Mouse (Mus musculus) midbrain, postnatal 0 days (tissue): ENCODE data around the gene Gga1. TPM values are rescaled to one million over a fixed set of nuclear protein-coding genes. Genes with fewer than 3 reads are reported as not detected.
A peak's percentile ranks its signal among the peaks of the same experiment; 100 is the strongest.

Experiments
- ATAC-seq: fragments of 200-750 bp; cut with Nextera tagmentation; 2 replicates; pipeline ENCODE4 v1.8.0; 2017; ENCODE audit warnings: moderate number of reproducible peaks, mild to moderate bottlenecking, moderate TSS enrichment, moderate library complexity; ENCODE audit not compliant: low FRiP score
- DNase-seq: peaks from one replicate; pipeline ENCODE4 v3.0.0-alpha.2; 2015; ENCODE audit warnings: low spot score
- H3K27ac ChIP-seq: fragments of 300-500 bp; sonication (generic); 2 replicates; pipeline ENCODE4 v1.5.1; 2014; ENCODE audit warnings: low read depth, mild to moderate bottlenecking, low read length, mixed read lengths
- H3K27me3 ChIP-seq: fragments of 300-500 bp; sonication (generic); 2 replicates; pipeline ENCODE4 v1.6.1; 2014; ENCODE audit warnings: low read length, control low read depth, mixed read lengths; ENCODE audit not compliant: insufficient read depth
- H3K36me3 ChIP-seq: fragments of 300-500 bp; sonication (generic); 2 replicates; pipeline ENCODE4 v1.6.1; 2014; ENCODE audit warnings: low read length, control low read depth, mixed read lengths; ENCODE audit not compliant: insufficient read depth
- H3K4me1 ChIP-seq: fragments of 300-500 bp; sonication (generic); 2 replicates; pipeline ENCODE4 v1.6.1; 2014; ENCODE audit warnings: mild to moderate bottlenecking, control low read depth, antibody characterized with exemption, low read length, mixed read lengths; ENCODE audit not compliant: insufficient read depth
- H3K4me2 ChIP-seq: fragments of 300-500 bp; sonication (generic); 2 replicates; pipeline ENCODE4 v1.6.1; 2014; ENCODE audit warnings: low read depth, mild to moderate bottlenecking, low read length, mixed read lengths; ENCODE audit not compliant: poor library complexity, severe bottlenecking
- H3K4me3 ChIP-seq: fragments of 300-500 bp; sonication (generic); 2 replicates; pipeline ENCODE4 v1.5.1; 2014; ENCODE audit warnings: low read depth, mild to moderate bottlenecking, low read length, moderate library complexity
- H3K9ac ChIP-seq: fragments of 300-500 bp; sonication (generic); replicated peaks from 2 replicates; pipeline ENCODE4 v1.6.1; 2014; ENCODE audit warnings: mild to moderate bottlenecking, low read length, moderate library complexity, mixed read lengths; ENCODE audit not compliant: poor library complexity, severe bottlenecking
- H3K9me3 ChIP-seq: fragments of 300-500 bp; sonication (generic); 2 replicates; pipeline ENCODE4 v1.6.1; 2016; ENCODE audit warnings: low read length, control low read depth
- CTCF ChIP-seq: IDR thresholded peaks from 2 replicates; pipeline ENCODE4 v1.5.1; 2016; ENCODE audit warnings: antibody characterized with exemption, mild to moderate bottlenecking
- WGBS: fragments of 180-500 bp; shearing (Covaris S2); extraction: QIAGEN DNeasy Blood & Tissue Kit; methylation state at CpG from one replicate; pipeline ENCODE4 v1.1.7; 2014; 5-methylcytosine and 5-hydroxymethylcytosine counted together
- microRNA-seq: library from miRNA; unstranded; fragments of <30 nt; microRNA quantifications from one replicate; pipeline ENCODE4, GENCODE M21; 2016; ENCODE audit warnings: borderline number of aligned reads
- polyA plus RNA-seq: library from polyadenylated mRNA; unstranded; fragments of >200 nt; fragmentation: Nextera tagmentation; extraction: Ambion mirVana; gene quantifications from 2 replicates; pipeline ENCODE4 v1.2.1, GENCODE M21; 2015
- total RNA-seq: library from RNA; depleted of rRNA; stranded (reverse); fragments of >200 nt; gene quantifications from 2 replicates; pipeline ENCODE4 v1.2.3, GENCODE M21; 2014; rRNA removed

Gene Gga1
- total and polyA plus RNA-seq, 2 experiments from 2014 or later, result 42.8 to 43.4 TPM

GRCm38 (mm10) chr15:78937311-78937710 is 60.3 kb downstream of the Gga1 start:
- no peak for DNase-seq
- WGBS, result 80% methylated on average over 10 of the region's 10 CpGs
- H3K9ac ChIP-seq, result no peak overlapping the region
- H3K9me3 ChIP-seq, result no peaks in the 10 kb centered on the region
- peaks cover 31% of the 10 kb centered on the region for H3K36me3 ChIP-seq
- H3K27ac ChIP-seq, result no peak overlapping the region
- no peak overlapping the region for H3K4me3 ChIP-seq
- H3K4me1 ChIP-seq, result peaks cover 4% of the 10 kb centered on the region; the same call in 1 of the 2 replicates
- ATAC-seq, result no peak
- TF ChIP-seq CTCF, result no peak
- H3K4me2 ChIP-seq, result no peak overlapping the region
- no peaks in the 10 kb centered on the region for H3K27me3 ChIP-seq

DNA sequence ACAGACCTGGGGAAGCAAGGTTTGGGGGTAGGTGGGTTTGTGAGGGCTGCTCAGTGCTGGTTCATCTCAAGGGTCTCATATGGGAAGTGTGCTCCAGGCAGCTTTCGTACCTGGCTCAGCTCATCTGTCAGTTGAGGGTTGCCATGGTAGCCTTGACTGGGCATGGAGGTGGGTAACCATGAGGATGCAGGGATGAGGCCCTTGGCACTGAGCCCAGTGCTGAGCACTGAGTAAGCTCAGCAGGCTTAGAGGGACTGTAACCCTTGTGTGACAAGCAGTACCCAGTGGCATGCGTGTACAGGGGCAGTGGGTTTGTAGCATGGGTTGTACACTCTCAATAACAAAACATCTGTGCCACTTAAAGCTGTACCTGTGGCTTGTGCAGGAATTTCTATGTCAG is 61.0 kb downstream of the Gga1 start:
- H3K27ac ChIP-seq, result no peak overlapping the region
- ATAC-seq (no peak), DNase-seq (peak; percentile 40)
- no peaks in the 10 kb centered on the region for H3K27me3 ChIP-seq
- H3K36me3 ChIP-seq, result peaks cover 31% of the 10 kb centered on the region
- H3K4me1 ChIP-seq, result peaks cover 4% of the 10 kb centered on the region; the same call in 1 of the 2 replicates
- no peaks in the 10 kb centered on the region for H3K9me3 ChIP-seq
- 73% methylated on average over 2 of the region's 2 CpGs for WGBS
- no peak overlapping the region for H3K4me2 ChIP-seq
- no peak for TF ChIP-seq CTCF
- H3K4me3 ChIP-seq, result no peak overlapping the region
- no peak overlapping the region for H3K9ac ChIP-seq

- Histone ChIP-seq H3K4me2 (no peak overlapping the region), H3K4me3 (no peak overlapping the region), H3K9me3 (no peaks in the 10 kb centered on the region), H3K4me1 (peaks cover 4% of the 10 kb centered on the region; the same call in 1 of the 2 replicates), H3K9ac (no peak overlapping the region), H3K27me3 (no peaks in the 10 kb centered on the region), H3K36me3 (peaks cover 31% of the 10 kb centered on the region), H3K27ac (no peak overlapping the region)
- ATAC-seq, result no peak
- no peak for TF ChIP-seq CTCF
- 94% methylated on average over 13 of the region's 13 CpGs for WGBS
- no peak for DNase-seq
These were observed 63.3 kb downstream of the Gga1 start for GRCm38 (mm10) chr15:78940325-78940724.

- no peaks in the 10 kb centered on the region for H3K9me3 ChIP-seq
- no peak overlapping the region for H3K4me3 ChIP-seq
- no peaks in the 10 kb centered on the region for H3K27me3 ChIP-seq
- H3K4me1 ChIP-seq, result no peaks in the 10 kb centered on the region
- DNase-seq (peak; percentile 79), ATAC-seq (peak; percentile 63)
- peak; percentile 87 for TF ChIP-seq CTCF
- H3K27ac ChIP-seq, result peak overlapping the region; percentile 18; the same call in 1 of the 2 replicates
- H3K36me3 ChIP-seq, result peaks cover 26% of the 10 kb centered on the region
- no peak overlapping the region for H3K9ac ChIP-seq
- H3K4me2 ChIP-seq, result peak overlapping the region; percentile 39; the same call in 1 of the 2 replicates
- WGBS, result 2% methylated on average over 9 of the region's 9 CpGs
These were observed 65.7 kb downstream of the Gga1 start for GRCm38 (mm10) chr15:78942663-78943062.

Small RNA genes within 50 kb of the gene (microRNA-seq; reads per million reads assigned to microRNA genes)
- gene Mir6955, result not detected

Other genes starting within 250 kb of the Gga1 start
- 44.6 and 52.1 TPM in 2 replicates for gene Elfn2, start 158.4 kb upstream of the Gga1 start, total RNA-seq
- gene Elfn2, start 158.4 kb upstream of the Gga1 start, polyA plus RNA-seq, result 10.2 and 10.7 TPM in 2 replicates
- gene Mfng, start 103.7 kb upstream of the Gga1 start, total RNA-seq, result 4.6 and 6.9 TPM in 2 replicates
- 7.6 and 8.1 TPM in 2 replicates for gene Mfng, start 103.7 kb upstream of the Gga1 start, polyA plus RNA-seq
- 0.71 and 1.6 TPM in 2 replicates for gene Card10, start 74.1 kb upstream of the Gga1 start, total RNA-seq
- gene Card10, start 74.1 kb upstream of the Gga1 start, polyA plus RNA-seq, result 2.2 and 2.5 TPM in 2 replicates
- gene Cdc42ep1, start 34.6 kb upstream of the Gga1 start, total RNA-seq, result 14.1 and 14.9 TPM in 2 replicates
- 14.8 and 14.9 TPM in 2 replicates for gene Cdc42ep1, start 34.6 kb upstream of the Gga1 start, polyA plus RNA-seq
- not detected in 2 replicates for gene Lgals2, start 21.7 kb upstream of the Gga1 start, total RNA-seq
- not detected in 2 replicates for gene Lgals2, start 21.7 kb upstream of the Gga1 start, polyA plus RNA-seq
- 1.7 TPM in 1 of 2 replicates, not detected in the other for gene Gm49510, start 22.5 kb downstream of the Gga1 start, total RNA-seq
- gene Gm49510, start 22.5 kb downstream of the Gga1 start, polyA plus RNA-seq, result 0.17 TPM in 1 of 2 replicates, not detected in the other
- 4.2 and 4.5 TPM in 2 replicates for gene Sh3bp1, start 22.6 kb downstream of the Gga1 start, total RNA-seq
- 4.0 and 4.7 TPM in 2 replicates for gene Sh3bp1, start 22.6 kb downstream of the Gga1 start, polyA plus RNA-seq
- gene Pdxp, start 36.7 kb downstream of the Gga1 start, total RNA-seq, result 350 and 364 TPM in 2 replicates
- gene Pdxp, start 36.7 kb downstream of the Gga1 start, polyA plus RNA-seq, result 171 and 181 TPM in 2 replicates
- 35.4 and 46.2 TPM in 2 replicates for gene Lgals1, start 49.5 kb downstream of the Gga1 start, total RNA-seq
- gene Lgals1, start 49.5 kb downstream of the Gga1 start, polyA plus RNA-seq, result 69.7 and 76.8 TPM in 2 replicates
- gene Nol12, start 57.7 kb downstream of the Gga1 start, total RNA-seq, result 8.1 and 17.1 TPM in 2 replicates
- gene Nol12, start 57.7 kb downstream of the Gga1 start, polyA plus RNA-seq, result 64.0 and 69.5 TPM in 2 replicates
- gene Triobp, start 70.5 kb downstream of the Gga1 start, total RNA-seq, result 40.0 and 53.3 TPM in 2 replicates
- gene Triobp, start 70.5 kb downstream of the Gga1 start, polyA plus RNA-seq, result 24.7 and 28.4 TPM in 2 replicates
- gene H1f0, start 151.3 kb downstream of the Gga1 start, total RNA-seq, result 132 and 136 TPM in 2 replicates
- 135 and 144 TPM in 2 replicates for gene H1f0, start 151.3 kb downstream of the Gga1 start, polyA plus RNA-seq
- gene Galr3, start 164.7 kb downstream of the Gga1 start, total RNA-seq, result 3.3 and 3.9 TPM in 2 replicates
- gene Galr3, start 164.7 kb downstream of the Gga1 start, polyA plus RNA-seq, result 0.25 and 0.32 TPM in 2 replicates
- gene Ankrd54, start 185.7 kb downstream of the Gga1 start, total RNA-seq, result 53.5 and 57.5 TPM in 2 replicates
- gene Ankrd54, start 185.7 kb downstream of the Gga1 start, polyA plus RNA-seq, result 44.5 and 45.5 TPM in 2 replicates
- 197 and 205 TPM in 2 replicates for gene Eif3l, start 198.0 kb downstream of the Gga1 start, total RNA-seq
- gene Eif3l, start 198.0 kb downstream of the Gga1 start, polyA plus RNA-seq, result 160 and 168 TPM in 2 replicates
- gene Micall1, start 231.7 kb downstream of the Gga1 start, total RNA-seq, result 33.4 and 35.5 TPM in 2 replicates
- 8.9 and 10.3 TPM in 2 replicates for gene Micall1, start 231.7 kb downstream of the Gga1 start, polyA plus RNA-seq